Mouse (Mus musculus) erythroblast, adult 5-6 weeks (primary cell): Measurements from ENCODE around the gene Ephb3. TPM values are rescaled to one million over a fixed set of nuclear protein-coding genes. Genes with fewer than 3 reads are reported as not detected.

Experiments
- ATAC-seq: replicated peaks from 2 replicates; pipeline ENCODE4 v1.8.0; 2016; ENCODE audit warnings: moderate number of reproducible peaks, mild to moderate bottlenecking, moderate TSS enrichment, inconsistent platforms; ENCODE audit not compliant: poor library complexity, low FRiP score, severe bottlenecking
- total RNA-seq, 2 experiments: library from RNA; stranded (forward) in 1 of 2; stranded (reverse) in 1 of 2; fragments of 150-400 nt in 1 of 2; fragments of 200-764, 138-1000 nt in 1 of 2; gene quantifications; 2 replicates each; pipeline versions ENCODE4 v1.2.3 to v1.2.4; 2015 to 2017; ENCODE audit warnings: low replicate concordance in 2 of 2

Gene Ephb3
- total RNA-seq, 2 experiments from 2014 or later: not detected

DNA sequence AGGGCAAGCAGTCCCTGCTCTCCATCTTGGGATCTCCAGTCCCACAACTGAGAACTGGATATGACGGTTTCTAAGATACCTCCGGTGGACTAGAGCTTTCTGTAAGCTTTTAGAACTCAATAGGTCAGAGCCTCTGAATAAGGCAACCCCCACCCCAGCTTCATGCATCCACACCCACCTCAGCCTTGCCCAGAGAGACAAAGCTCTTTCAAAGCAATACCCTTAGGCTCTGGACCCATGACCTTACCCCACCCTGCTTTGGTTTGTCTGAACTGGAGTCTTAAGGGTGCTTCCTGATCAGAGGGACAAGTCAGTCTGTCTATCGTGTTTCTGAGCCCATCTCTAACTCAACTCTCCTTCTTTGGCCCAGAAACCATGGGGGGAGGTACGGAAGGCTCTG is 1.8 kb upstream of the Ephb3 start:
- ATAC-seq: no peak

DNA sequence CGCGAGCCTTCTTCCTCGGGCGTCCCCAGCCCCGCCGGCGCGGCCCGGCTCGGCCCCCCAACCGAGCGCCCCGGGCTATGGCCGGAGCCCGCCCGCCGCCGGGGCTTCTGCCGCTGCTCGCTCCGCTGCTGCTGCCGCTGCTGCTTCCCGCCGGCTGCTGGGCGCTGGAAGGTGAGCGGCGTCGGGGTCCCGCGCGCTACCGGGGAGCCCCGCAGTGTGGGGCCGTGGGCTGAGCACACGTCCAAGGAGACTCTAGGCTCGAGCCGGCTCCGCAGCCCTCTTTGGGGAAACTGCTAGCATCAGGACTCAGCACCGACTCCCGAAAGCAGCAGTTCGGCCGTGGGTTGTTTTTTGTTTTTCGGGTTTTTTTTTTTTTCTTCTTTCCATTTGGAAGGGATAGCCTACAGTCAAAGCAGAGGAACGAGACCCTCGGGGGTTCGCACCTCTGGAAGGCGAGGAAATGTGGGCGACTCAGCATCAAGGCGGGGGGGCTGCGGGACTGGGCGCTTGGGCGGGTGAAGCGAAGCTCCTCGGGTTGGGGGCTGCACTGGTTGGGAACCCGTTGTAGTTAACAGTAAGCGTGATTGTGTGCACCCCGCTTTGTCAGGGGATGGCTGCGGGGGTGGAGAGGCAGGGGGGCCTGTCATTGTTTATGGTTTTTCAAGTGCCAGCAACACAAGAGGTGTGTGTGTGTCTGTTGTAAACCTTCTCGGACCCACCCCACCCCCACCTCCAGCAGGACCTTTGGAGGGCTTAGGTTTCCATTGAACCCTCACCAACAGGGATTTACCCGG is 735 bp downstream of the Ephb3 start:
- no peak for ATAC-seq

DNA sequence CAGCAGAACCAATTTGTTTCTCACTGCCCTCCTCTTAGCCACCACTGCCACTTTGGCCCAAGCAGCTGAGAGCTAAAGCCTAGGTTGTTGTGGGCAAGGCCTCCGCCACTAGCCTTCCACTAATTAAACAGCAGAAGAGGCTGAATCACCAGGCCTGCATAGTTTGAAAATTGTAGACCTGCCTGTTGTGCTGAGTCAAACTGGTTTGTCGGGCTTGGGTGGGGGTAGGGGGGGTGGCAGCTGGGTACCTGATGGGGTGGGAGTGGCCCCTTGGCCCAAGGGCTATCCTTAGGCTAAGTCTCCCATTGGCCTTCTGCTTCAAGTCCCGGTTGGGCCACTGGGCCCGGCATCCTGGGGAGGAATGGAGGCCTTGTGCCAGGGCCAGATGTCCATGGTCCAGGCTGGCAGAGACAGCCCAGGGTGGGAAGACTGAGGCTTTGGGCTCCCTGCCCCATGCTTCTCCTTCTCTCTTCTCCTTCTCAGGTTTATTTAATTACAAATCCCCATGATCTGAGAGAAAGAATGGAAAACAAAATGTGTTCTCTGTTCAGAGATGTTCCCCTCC is 3.5 kb downstream of the Ephb3 start:
- no peak for ATAC-seq

DNA sequence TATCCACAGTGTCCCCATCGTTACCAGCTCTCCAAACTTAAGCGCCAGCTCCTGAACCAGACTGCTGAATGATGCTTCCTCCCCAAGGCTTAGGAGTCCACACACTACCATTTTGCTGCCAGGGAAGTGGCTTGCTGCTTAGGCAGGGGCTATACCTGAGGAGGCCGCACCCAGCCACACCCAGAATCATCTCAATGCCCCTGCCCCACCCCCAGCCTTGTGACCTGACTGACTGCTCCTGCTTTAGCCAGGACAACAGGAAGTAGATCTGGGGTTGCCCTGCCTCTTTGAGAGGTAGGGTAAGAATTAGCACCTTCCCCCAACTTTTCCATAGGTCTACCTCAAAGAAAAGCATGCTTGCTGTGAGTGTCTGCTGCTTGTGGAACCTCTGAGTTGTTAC is 4.7 kb downstream of the Ephb3 start:
- ATAC-seq: no peak

DNA sequence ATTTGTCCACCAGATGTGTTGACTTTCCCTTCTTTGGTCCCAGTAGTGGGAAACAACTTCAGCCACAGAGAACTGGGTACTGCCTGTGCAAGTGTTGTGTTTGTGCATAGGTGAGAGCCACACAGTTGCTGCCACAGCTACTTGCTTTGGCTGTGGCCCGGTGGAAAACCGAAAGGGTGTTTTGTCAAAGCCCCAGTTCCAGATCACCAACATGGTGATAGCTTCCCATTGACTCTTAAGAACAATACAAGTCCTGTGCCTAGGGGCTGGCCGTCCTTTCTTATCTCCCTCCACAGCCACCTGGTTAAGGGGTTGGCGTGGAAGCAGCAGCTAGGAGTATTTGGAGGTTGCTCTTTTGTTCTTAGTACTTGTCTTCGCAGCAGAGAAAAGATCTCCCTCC is 5.6 kb downstream of the Ephb3 start:
- no peak for ATAC-seq

DNA sequence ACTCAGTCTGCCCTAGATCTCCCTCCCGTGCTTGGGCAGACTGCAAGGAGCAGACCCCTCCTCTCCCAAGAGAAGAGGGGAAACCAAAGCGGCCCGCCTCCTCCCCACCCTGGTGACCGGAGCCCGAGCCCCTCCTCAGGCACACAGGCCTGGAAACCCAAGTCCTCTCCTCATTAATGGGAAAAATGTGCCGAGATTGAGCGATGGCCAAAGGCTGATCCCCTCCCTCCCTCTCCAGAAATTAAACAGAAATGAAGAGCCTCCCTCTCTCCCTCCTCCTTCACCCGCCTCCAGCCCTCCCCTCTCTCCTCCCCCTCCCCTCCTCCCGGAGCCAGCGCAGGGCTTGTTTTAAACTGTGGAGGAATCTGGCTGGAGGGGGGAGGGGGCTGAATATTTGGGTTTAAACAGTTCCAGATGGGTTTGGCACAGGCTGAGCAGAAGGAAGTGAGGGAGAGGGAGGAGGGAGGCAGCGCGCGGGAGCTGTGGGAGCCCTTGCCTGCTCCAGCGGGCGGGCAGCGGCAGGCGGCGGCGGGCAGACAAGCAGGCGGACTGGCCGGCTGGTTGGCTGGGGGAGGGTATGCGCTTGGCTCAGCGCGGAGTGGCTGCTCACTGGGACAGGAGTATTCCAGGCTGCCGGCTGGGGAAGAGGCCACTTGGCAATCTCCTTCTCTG is 6.2 kb downstream of the Ephb3 start:
- no peak for ATAC-seq

DNA sequence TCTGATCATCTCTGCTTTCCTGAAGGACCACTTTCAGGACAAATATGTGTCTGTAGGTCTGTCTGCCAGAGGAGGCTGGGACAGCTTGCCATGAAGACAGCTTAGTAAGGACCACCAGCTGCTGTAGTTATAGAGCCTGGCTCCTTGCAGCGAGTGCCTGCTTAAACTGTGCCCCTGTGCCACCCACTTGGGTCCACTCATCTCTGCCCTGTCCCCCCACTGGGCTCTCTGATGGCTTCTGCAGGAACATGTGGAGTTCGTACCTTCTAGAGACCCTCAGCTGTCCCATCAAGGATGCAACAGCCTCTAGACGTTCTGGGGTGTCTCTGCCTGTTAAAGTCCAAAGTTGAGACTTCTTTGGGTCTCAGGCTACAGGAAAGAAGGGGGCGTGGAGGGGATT is 6.9 kb downstream of the Ephb3 start:
- no peak for ATAC-seq

DNA sequence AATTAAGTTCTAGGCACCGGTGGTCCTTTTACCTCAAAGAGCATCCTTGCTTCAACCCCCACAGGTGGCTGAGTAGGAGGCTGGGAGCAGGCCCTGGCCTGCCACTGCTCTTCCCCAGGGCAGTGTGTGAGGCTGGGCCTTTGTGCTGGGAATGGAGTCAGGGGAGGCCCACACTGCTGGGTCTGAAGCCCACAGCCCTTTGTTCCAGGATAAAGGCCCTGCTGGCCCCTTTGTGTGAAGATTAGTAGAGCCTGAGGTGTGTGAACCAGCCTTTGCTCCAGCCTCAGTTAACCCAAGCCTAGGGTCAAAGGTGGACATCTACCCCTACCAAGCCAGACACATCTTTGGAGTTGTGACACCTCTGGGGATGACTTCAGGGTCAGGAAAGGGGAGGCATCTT is 7.8 kb downstream of the Ephb3 start:
- ATAC-seq: no peak

DNA sequence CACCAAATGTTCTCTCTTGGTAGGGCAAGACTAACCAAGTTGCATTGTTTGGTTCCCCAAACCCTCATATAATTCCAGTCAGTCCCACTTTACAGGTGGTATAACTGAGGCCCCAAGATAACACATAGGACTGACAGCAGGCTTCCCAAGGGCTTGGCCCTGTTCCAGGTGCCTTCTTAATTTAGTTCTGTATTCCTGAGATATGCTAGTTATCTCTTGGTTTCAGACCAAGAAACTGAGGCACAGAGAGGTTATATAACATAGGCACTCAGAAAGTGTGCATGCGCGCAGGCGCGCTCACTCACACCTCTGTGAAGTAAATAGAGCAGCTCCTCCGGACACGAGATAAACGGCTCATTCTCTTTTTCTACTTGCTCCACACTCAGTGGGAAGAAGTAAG is 9.4 kb downstream of the Ephb3 start:
- no peak for ATAC-seq

DNA sequence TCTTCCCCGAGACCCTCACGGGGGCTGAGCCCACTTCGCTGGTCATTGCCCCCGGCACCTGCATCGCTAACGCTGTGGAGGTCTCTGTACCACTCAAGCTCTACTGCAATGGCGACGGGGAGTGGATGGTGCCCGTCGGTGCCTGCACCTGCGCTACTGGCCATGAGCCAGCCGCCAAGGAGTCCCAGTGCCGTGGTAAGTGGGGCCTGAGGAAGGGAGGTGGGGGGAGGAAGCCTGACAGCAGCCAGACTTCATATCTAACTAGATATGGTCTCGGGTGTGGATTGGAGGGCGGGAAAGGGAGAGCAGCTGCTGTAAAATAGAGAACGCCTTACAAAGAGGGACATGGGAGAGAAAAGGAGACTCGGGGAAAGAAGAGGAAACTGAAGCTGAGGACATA is 10.2 kb downstream of the Ephb3 start:
- ATAC-seq: no peak

DNA sequence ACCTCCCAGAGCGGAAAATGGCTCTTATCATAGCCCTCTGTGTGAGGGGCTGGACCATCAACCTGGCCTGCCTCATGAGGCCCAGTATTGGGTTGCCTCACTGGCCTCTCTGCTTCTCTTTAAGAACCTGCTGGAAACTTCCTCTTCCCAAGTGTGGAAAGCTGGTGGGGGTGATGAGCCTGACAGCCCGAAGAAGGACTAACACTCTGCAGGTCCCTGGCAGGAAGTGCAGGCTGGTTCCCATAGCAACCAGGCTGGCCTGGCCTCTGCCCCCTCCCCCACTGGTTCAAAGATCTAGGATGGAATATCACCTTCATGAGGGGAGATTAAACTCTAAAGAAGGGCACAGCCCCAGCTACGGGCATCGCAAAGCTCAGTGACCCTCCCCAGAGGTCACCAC is 11.5 kb downstream of the Ephb3 start:
- no peak for ATAC-seq

DNA sequence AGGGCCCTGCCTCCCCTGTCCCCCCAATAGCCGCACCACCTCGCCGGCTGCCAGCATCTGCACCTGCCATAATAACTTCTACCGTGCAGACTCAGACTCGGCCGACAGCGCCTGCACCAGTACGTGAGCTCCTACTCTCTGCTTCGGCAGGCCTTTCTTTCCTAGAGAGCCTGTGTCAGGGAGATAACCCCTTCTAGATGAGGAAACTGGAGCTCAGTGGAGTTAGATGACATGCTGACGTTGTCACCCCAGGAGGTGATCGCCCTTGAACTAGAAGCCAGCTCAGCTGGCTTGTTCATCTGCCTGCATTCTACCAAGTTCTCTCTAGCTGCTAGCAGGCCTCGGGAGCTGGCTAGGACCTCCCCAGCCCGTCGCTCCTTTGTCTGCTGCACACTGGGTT is 12.7 kb downstream of the Ephb3 start:
- no peak for ATAC-seq

DNA sequence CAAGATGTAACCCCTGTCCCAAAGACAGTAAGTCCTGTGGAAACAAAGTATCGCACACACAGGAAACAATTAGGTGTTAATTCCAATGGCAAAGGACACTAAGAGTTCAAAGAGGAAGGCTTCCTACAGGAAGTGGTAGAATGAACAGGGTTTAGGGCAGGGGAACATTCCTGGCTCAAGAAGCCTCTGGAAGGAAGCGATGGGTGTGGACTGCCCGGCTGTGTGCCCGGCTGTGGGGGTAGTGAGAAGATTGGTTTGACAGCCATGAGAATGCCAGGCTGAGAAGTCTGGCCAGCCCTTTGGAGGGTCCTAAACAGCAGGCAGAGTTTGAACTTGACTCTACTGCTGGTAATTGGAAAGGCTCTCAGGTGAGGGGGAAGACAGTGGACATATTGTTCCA is 15.1 kb downstream of the Ephb3 start:
- ATAC-seq: no peak

DNA sequence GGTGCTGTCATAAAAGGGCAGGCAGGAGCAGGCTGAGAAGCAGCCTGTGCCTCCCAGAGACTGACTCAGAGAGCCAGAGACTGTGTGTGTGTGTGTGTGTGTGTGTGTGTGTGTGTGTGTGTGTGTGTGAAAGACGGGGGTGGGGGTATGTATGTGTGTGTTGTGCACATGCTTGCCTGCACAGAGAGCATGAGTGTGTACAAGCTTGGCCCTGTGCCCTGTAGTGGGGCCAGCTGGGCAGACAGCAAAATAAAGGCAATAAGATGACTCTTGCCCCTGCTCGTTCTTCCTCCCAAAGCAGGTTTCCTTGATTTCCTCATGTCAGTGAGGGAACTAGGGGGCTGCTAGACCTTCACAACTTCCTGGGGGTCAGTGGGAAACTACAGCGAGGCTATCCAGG is 18.5 kb downstream of the Ephb3 start:
- ATAC-seq: no peak

DNA sequence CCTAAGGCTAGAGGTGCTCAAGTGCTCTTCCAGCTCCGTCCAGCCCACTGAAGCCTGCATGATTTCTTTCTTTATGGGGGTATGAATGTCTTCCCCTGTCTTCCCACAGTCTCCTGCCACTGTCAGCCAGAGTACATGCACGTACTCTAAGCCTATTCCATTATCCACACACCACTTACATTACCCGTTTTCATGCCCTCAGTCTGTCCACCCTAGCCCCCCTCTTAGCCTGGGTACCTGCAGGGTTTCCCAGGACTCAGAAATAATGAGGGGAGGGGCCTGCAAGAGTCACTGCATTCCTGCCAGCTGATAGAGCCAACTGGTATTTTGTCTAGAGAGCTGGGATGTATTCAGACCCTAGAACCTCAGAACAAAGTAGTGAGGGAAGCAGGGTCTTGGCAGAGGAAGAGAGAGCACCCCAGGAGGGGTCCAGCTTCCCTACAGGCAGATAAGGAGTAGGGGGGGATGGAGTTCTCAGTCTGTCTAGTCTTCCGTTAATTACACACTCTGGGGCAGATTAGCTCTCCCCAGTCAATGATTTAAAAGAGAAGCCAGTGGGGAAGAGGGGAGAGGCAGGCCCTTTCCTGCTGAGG is 20.2 kb downstream of the Ephb3 start:
- ATAC-seq: no peak

DNA sequence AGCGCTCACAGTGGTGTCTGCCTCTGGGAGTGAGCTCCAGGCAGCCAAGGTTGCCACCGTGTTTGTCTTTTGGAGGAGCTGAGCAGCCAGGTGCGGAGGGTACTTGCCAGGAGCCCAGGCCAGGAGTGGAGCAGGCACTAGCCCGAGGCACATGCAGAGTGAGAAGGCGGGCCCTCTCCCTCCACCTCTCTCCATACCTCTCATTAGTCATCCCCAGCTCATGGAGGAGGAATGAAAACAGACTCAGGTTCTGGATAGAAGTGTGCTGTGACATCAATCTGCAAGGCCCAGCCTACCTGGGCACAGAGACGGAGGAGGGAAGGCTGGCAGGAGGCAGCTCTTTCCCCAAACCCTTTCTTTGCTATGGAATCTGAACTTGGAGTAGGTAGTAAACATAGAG is 22.1 kb downstream of the Ephb3 start:
- ATAC-seq: no peak

DNA sequence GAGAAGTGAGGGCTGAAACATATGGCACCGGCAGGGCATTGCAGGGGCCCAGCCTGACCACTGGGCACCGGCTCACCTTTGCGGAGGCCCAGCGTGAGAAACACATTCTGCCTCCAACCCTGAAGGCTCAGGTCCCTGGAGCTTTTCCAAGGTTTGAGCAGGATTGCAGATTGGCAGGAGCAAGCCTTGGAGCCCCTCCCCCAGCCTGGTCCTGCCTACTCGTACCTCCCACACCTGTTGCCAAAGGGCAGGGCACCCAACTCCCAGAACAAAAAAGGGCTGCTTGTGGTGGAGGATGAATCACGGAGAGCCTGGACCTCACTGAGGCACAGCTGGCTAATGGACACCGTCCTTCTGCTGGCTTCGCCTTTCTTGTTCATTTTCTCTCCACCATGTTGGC is 30.6 kb downstream of the Ephb3 start:
- ATAC-seq: no peak

DNA sequence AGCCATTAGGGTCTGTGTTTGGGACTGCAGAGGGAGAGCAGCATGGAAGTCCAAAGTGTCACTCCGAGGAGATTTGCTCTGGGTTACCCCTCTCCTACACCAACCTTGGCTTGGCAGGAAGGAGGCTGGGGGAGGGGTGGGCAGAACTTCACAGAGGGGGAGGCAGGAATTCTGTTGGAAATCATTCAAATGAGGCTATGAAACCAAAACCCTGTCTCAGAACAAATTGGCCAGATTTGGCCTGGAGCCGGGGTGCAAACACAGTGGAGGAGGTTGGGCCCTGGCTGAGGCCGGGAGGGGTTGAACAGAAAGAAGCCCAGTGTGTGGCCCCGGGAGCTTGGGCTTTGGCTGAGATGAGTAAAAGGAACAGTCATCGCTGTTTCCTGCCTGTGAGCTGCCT is 34.2 kb downstream of the Ephb3 start:
- no peak for ATAC-seq

DNA sequence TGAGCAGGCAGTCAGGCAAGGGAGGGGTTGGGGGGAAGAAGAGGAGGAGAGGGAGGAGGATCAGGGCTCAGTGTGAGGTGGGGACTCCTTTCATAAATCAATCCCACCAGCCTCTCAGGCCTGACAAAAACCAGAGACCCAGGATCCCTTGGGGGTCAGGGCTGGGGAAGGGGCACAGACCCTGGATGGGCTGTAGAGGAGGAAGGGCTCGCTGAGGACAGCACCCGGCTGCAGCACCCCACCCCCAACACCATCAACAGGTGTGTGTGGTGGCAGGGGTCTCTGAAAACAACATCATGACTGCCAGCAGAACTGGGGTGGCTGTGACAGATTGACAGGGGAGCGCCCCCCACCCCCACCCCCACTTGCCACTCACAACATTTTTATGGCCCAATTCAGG is 36.0 kb downstream of the Ephb3 start:
- no peak for ATAC-seq

DNA sequence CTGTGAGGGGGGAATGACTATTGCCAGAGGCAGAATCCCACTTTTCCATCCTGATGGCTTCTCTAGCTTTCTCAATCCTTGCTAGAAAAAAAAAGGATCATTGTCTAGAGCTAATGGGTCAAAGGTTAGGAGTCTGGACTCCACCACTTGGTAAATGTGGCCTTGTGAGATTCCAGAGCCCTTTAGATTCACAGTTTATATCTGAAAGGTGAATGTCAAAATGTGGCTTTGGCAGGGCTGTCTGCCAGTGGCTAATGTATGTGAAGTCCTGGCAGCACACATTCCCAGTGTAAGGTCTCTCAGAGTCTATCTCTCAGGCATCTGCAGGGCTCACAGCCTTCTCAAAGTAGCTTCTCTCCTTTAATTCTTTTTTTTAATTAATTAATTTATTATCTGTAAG is 36.5 kb downstream of the Ephb3 start:
- ATAC-seq: no peak

DNA sequence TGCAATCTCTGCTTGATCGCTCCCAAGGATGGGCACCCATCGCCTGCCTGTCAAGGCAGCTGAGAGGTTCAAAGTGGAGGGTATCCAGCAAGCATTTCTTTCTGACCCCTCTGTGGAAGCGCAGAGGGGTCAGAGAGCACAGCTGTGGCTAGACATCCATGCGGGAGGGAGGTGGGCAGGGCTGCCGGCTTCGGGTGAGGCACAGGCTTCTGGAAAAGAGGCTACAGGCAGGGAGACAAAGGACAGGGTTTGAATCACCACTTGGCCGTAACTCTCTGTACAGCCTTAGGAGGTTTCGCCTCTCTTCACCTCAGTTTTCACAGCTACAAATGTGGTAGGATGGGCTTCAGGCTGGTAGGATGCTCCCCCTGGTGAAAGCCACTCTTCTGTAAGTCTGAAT is 38.4 kb downstream of the Ephb3 start:
- no peak for ATAC-seq
